Mouse (Mus musculus) stomach, embryonic 15.5 days (tissue): ENCODE results near the gene Ppl. TPM values are rescaled to one million over a fixed set of nuclear protein-coding genes. Genes with fewer than 3 reads are reported as not detected.

Source experiments
- ATAC-seq: fragments of 200-750 bp; cut with Nextera tagmentation; 2 replicates; pipeline ENCODE4 v1.8.0; 2017; ENCODE audit warnings: low read depth, moderate number of reproducible peaks, moderate TSS enrichment; ENCODE audit not compliant: insufficient read depth, low FRiP score
- H3K27ac ChIP-seq: fragments of 300-500 bp; sonication (generic); 2 replicates; pipeline ENCODE4 v1.5.1; 2015; ENCODE audit warnings: mild to moderate bottlenecking, inconsistent platforms
- H3K27me3 ChIP-seq: fragments of 300-500 bp; sonication (generic); replicated peaks from 2 replicates; pipeline ENCODE4 v1.6.1; 2015; ENCODE audit warnings: inconsistent platforms
- H3K36me3 ChIP-seq: fragments of 300-500 bp; sonication (generic); 2 replicates; pipeline ENCODE4 v1.6.1; 2015; ENCODE audit warnings: inconsistent platforms
- H3K4me1 ChIP-seq: fragments of 300-500 bp; sonication (generic); 2 replicates; pipeline ENCODE4 v1.6.1; 2015; ENCODE audit warnings: inconsistent platforms
- H3K4me2 ChIP-seq: fragments of 300-500 bp; sonication (generic); 2 replicates; pipeline ENCODE4 v1.6.1; 2015; ENCODE audit warnings: mild to moderate bottlenecking, inconsistent platforms
- H3K4me3 ChIP-seq: fragments of 300-500 bp; sonication (generic); replicated peaks from 2 replicates; pipeline ENCODE4 v1.5.1; 2015; ENCODE audit warnings: inconsistent platforms
- H3K9ac ChIP-seq: fragments of 300-500 bp; sonication (generic); 2 replicates; pipeline ENCODE4 v1.6.1; 2015; ENCODE audit warnings: inconsistent platforms
- H3K9me3 ChIP-seq: fragments of 300-500 bp; sonication (generic); 2 replicates; pipeline ENCODE4 v1.6.1; 2016; ENCODE audit warnings: inconsistent platforms
- WGBS: fragments of 180-500 bp; shearing (Covaris S2); methylation state at CpG from one replicate; pipeline ENCODE4 v1.1.7; 2015; 5-methylcytosine and 5-hydroxymethylcytosine counted together
- polyA plus RNA-seq: library from polyadenylated mRNA; unstranded; fragments of >200 nt; fragmentation: Nextera tagmentation; extraction: Ambion mirVana; gene quantifications from 2 replicates; pipeline ENCODE4 v1.2.1, GENCODE M21; 2015

The Ppl gene
- 15.5 and 28.2 TPM in 2 replicates for polyA plus RNA-seq

DNA sequence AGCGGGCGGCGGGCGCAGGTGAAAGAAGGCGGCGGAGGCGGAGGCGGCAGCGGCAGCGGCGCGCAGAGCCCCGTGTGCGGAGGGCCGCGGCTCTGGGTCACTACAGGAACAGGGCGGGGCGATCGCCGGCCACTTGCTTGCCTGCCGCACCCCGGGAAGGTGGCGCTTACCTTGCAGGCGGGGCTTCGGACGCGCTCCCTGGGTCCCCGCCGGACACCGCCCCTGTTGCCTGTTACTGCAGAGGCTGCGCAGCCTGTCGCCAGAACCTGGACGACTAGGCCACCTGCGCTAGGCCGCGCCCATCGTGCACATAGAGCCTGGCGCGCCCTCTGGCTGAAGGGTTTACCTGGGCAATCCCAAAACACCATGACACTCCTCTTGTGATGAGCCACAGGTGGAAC, at the start of gene Ppl:
Gene Ppl, minus strand, starts transcription at position 21 of the 401 bp plus-strand sequence.
- peak within 1 kb of the TSS; percentile 51; the same call in 1 of the 2 replicates for H3K27ac ChIP-seq
- whole genome bisulfite sequencing, result under 1% methylated on average over 33 of the region's 39 CpGs
- no peaks in the 10 kb centered on the region for H3K9me3 ChIP-seq

GRCm38 (mm10) chr16:5172636-5173035, 40.4 kb upstream of the Ppl start:
- ATAC-seq, result no peak
- Histone ChIP-seq H3K27ac (no peak overlapping the region), H3K4me2 (no peak overlapping the region), H3K4me1 (no peaks in the 10 kb centered on the region), H3K4me3 (no peak overlapping the region), H3K36me3 (no peaks in the 10 kb centered on the region), H3K27me3 (no peaks in the 10 kb centered on the region), H3K9ac (no peak overlapping the region), H3K9me3 (no peaks in the 10 kb centered on the region)
- 92% methylated on average over 6 of the region's 6 CpGs for WGBS

More for the DNA sequence above, at the start of gene Ppl:
- H3K4me3 ChIP-seq, result peak within 1 kb of the TSS; percentile 50
- no peaks in the 10 kb centered on the region for H3K36me3 ChIP-seq
- H3K4me2 ChIP-seq, result peak within 1 kb of the TSS; percentile 63
- peak within 1 kb of the TSS; percentile 16; the same call in 1 of the 2 replicates for H3K9ac ChIP-seq
- peaks cover 29% of the 10 kb centered on the region for H3K4me1 ChIP-seq
- ATAC-seq, result peak; percentile 81
- H3K27me3 ChIP-seq, result peaks cover 35% of the 10 kb centered on the region

- Histone ChIP-seq H3K27me3 (no peaks in the 10 kb centered on the region), H3K4me3 (no peak overlapping the region), H3K9ac (no peak overlapping the region), H3K9me3 (no peaks in the 10 kb centered on the region), H3K36me3 (no peaks in the 10 kb centered on the region), H3K27ac (no peak overlapping the region), H3K4me2 (no peak overlapping the region), H3K4me1 (no peaks in the 10 kb centered on the region)
- no peak for ATAC-seq
- WGBS, result 70% methylated on average over 5 of the region's 5 CpGs
These were observed 36.6 kb upstream of the Ppl start for GRCm38 (mm10) chr16:5168829-5169228.

GRCm38 (mm10) chr16:5168038-5168437, 35.8 kb upstream of the Ppl start:
- Histone ChIP-seq H3K9me3 (no peaks in the 10 kb centered on the region), H3K36me3 (no peaks in the 10 kb centered on the region), H3K27me3 (no peaks in the 10 kb centered on the region), H3K4me3 (no peak overlapping the region), H3K4me2 (no peak overlapping the region), H3K9ac (no peak overlapping the region), H3K4me1 (no peaks in the 10 kb centered on the region), H3K27ac (no peak overlapping the region)
- WGBS, result 80% methylated on average over 2 of the region's 2 CpGs
- ATAC-seq, result no peak

DNA sequence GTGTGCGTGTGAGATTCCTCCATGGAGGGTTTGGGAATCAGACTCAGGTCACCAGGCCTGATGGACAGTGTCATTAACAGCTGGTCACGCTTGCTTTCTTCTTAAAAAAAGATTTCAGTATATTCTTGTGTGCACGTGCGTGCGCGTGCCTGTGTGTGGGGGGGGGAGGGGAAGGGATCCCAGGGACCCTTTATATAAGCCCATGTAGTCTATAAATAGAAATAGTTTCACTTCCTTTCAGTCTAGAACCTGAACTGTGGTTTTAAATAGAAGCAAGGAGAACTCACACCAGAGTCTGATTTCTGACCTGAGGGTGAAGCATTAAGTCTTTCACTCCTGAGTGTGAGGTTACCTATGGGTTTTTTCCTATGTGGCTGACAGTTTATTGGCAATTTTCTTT, 32.1 kb upstream of the Ppl start:
- H3K9me3 ChIP-seq, result no peaks in the 10 kb centered on the region
- no peak for ATAC-seq
- H3K4me2 ChIP-seq, result no peak overlapping the region
- no peak overlapping the region for H3K9ac ChIP-seq
- no peaks in the 10 kb centered on the region; the same call in 1 of the 2 replicates for H3K27me3 ChIP-seq
- no peak overlapping the region for H3K27ac ChIP-seq
- H3K4me1 ChIP-seq, result no peaks in the 10 kb centered on the region
- H3K36me3 ChIP-seq, result no peaks in the 10 kb centered on the region
- no peak overlapping the region for H3K4me3 ChIP-seq
- WGBS, result 72% methylated on average over 6 of the region's 6 CpGs

DNA sequence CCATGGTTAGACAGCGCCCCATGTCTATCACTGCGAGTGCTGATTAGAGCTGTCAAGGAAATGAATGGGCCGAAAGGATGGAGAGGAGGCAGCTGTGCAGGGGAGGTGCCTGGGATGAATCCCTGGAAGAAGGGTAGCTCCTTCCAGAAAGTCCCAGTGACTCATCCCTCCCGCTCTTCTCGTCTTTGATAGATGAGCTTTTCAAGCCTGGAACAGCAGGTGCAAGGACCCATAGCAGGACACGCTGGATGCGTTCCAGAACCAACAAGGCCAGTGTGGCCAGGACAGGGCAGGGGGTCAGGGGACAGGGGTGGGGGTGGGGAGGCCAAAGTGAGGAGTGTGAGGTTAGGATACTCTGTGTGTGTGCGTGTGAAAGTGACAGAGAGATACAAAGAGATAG, 27.0 kb upstream of the Ppl start:
- Histone ChIP-seq H3K4me1 (no peaks in the 10 kb centered on the region), H3K36me3 (no peaks in the 10 kb centered on the region), H3K9me3 (no peaks in the 10 kb centered on the region), H3K4me2 (no peak overlapping the region), H3K27me3 (no peaks in the 10 kb centered on the region; the same call in 1 of the 2 replicates), H3K4me3 (no peak overlapping the region), H3K27ac (no peak overlapping the region), H3K9ac (no peak overlapping the region)
- WGBS, result 64% methylated on average over 8 of the region's 8 CpGs
- ATAC-seq, result no peak

- no peak overlapping the region for H3K4me3 ChIP-seq
- no peak overlapping the region for H3K27ac ChIP-seq
- ATAC-seq, result no peak
- no peaks in the 10 kb centered on the region for H3K36me3 ChIP-seq
- WGBS, result 68% methylated on average over 3 of the region's 3 CpGs
- no peak overlapping the region for H3K9ac ChIP-seq
- H3K9me3 ChIP-seq, result no peaks in the 10 kb centered on the region
- H3K27me3 ChIP-seq, result no peaks in the 10 kb centered on the region
- H3K4me2 ChIP-seq, result no peak overlapping the region
- no peaks in the 10 kb centered on the region for H3K4me1 ChIP-seq
These were observed 24.9 kb upstream of the Ppl start for GRCm38 (mm10) chr16:5157113-5157512.

GRCm38 (mm10) chr16:5156495-5156894, 24.3 kb upstream of the Ppl start:
- ATAC-seq, result no peak
- H3K36me3 ChIP-seq, result no peaks in the 10 kb centered on the region
- H3K27ac ChIP-seq, result no peak overlapping the region
- H3K4me1 ChIP-seq, result no peaks in the 10 kb centered on the region
- no peak overlapping the region for H3K9ac ChIP-seq
- 71% methylated on average over 2 of the region's 2 CpGs for whole genome bisulfite sequencing
- H3K4me3 ChIP-seq, result no peak overlapping the region
- H3K27me3 ChIP-seq, result no peaks in the 10 kb centered on the region
- no peak overlapping the region for H3K4me2 ChIP-seq
- H3K9me3 ChIP-seq, result no peaks in the 10 kb centered on the region

DNA sequence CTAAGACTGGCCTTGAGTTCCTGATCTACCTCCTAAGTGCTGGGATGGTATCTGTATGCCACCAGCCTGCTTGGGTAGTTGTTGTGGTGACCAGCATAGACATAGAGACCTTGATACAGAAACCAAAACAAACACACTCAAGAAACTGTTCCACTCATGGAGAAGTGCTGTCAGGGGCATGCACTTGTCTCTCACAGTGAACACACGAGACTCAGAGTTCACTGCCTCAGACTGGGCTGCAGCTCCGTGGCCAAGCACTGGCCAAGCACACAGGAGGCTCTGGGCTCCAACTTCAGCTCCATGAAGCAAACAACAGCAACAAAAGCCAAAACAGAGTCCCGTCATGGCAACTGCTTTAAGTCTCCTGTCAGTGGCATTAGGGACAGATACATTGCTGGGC, 22.8 kb upstream of the Ppl start:
- H3K4me2 ChIP-seq, result no peak overlapping the region
- H3K4me3 ChIP-seq, result no peak overlapping the region
- no peak overlapping the region for H3K9ac ChIP-seq
- H3K4me1 ChIP-seq, result no peaks in the 10 kb centered on the region
- no peaks in the 10 kb centered on the region for H3K27me3 ChIP-seq
- no peak overlapping the region for H3K27ac ChIP-seq
- 67% methylated on average over 3 of the region's 3 CpGs for WGBS
- H3K9me3 ChIP-seq, result no peaks in the 10 kb centered on the region
- ATAC-seq, result no peak
- no peaks in the 10 kb centered on the region for H3K36me3 ChIP-seq

GRCm38 (mm10) chr16:5153299-5154026, 21.2 kb upstream of the Ppl start:
- no peak for ATAC-seq
- no peaks in the 10 kb centered on the region for H3K9me3 ChIP-seq
- WGBS, result 57% methylated on average over 6 of the region's 6 CpGs
- no peaks in the 10 kb centered on the region for H3K4me1 ChIP-seq
- no peak overlapping the region for H3K4me3 ChIP-seq
- H3K36me3 ChIP-seq, result no peaks in the 10 kb centered on the region
- H3K27ac ChIP-seq, result no peak overlapping the region
- no peak overlapping the region for H3K9ac ChIP-seq
- H3K27me3 ChIP-seq, result no peaks in the 10 kb centered on the region
- H3K4me2 ChIP-seq, result no peak overlapping the region

GRCm38 (mm10) chr16:5150544-5150943, 18.3 kb upstream of the Ppl start:
- Histone ChIP-seq H3K27me3 (no peaks in the 10 kb centered on the region), H3K4me3 (no peak overlapping the region), H3K27ac (no peak overlapping the region), H3K4me2 (no peak overlapping the region), H3K4me1 (peaks cover 3% of the 10 kb centered on the region; the same call in 1 of the 2 replicates), H3K36me3 (no peaks in the 10 kb centered on the region), H3K9me3 (no peaks in the 10 kb centered on the region), H3K9ac (no peak overlapping the region)
- no peak for ATAC-seq
- WGBS, result 77% methylated on average over 10 of the region's 10 CpGs

- H3K27ac ChIP-seq, result no peak within 1 kb of the TSS
- peak; percentile 44 for ATAC-seq
- WGBS, result 13% methylated on average over 13 of the region's 13 CpGs
- no peak within 1 kb of the TSS for H3K9ac ChIP-seq
- H3K36me3 ChIP-seq, result no peaks in the 10 kb centered on the region
- H3K9me3 ChIP-seq, result no peaks in the 10 kb centered on the region
- H3K4me2 ChIP-seq, result peak within 1 kb of the TSS; percentile 50
- H3K4me1 ChIP-seq, result peaks cover 3% of the 10 kb centered on the region; the same call in 1 of the 2 replicates
- H3K27me3 ChIP-seq, result no peaks in the 10 kb centered on the region
- peak within 1 kb of the TSS; percentile 29 for H3K4me3 ChIP-seq
These were observed 14.8 kb upstream of the Ppl start, which contains the start of gene Sec14l5 for GRCm38 (mm10) chr16:5147037-5147385. TSS of gene Sec14l5 (plus strand) at chr16:5147109.
